Mouse (Mus musculus) stomach, postnatal 0 days (tissue): ENCODE results near the gene Slc4a7. TPM values are rescaled to one million over a fixed set of nuclear protein-coding genes. Genes with fewer than 3 reads are reported as not detected.

ENCODE experiments used
- ATAC-seq: fragments of 200-750 bp; cut with Nextera tagmentation; 2 replicates; pipeline ENCODE4 v1.8.0; 2017; ENCODE audit not compliant: low FRiP score, low TSS enrichment
- DNase-seq: peaks from one replicate; pipeline ENCODE4 v3.0.0-alpha.2; 2016; ENCODE audit warnings: low spot score
- H3K27ac ChIP-seq: fragments of 300-500 bp; sonication (generic); replicated peaks from 2 replicates; pipeline ENCODE4 v1.5.1; 2014; ENCODE audit warnings: mild to moderate bottlenecking, control low read depth
- H3K27me3 ChIP-seq: fragments of 300-500 bp; sonication (generic); 2 replicates; pipeline ENCODE4 v1.6.1; 2014; ENCODE audit warnings: low read length; ENCODE audit not compliant: control insufficient read depth, insufficient read depth
- H3K36me3 ChIP-seq: fragments of 300-500 bp; sonication (generic); 2 replicates; pipeline ENCODE4 v1.6.1; 2014; ENCODE audit warnings: low read length, mixed read lengths; ENCODE audit not compliant: control insufficient read depth, insufficient read depth
- H3K4me1 ChIP-seq: fragments of 300-500 bp; sonication (generic); replicated peaks from 2 replicates; pipeline ENCODE4 v1.6.1; 2014; ENCODE audit warnings: antibody characterized with exemption; ENCODE audit not compliant: control insufficient read depth, insufficient read depth
- H3K4me2 ChIP-seq: fragments of 300-500 bp; sonication (generic); replicated peaks from 2 replicates; pipeline ENCODE4 v1.6.1; 2014; ENCODE audit warnings: low read depth, mild to moderate bottlenecking, control low read depth, moderate library complexity
- H3K4me3 ChIP-seq: fragments of 300-500 bp; sonication (generic); 2 replicates; pipeline ENCODE4 v1.5.1; 2014; ENCODE audit warnings: low read depth, low read length, control low read depth
- H3K9ac ChIP-seq: fragments of 300-500 bp; sonication (generic); 2 replicates; pipeline ENCODE4 v1.6.1; 2014; ENCODE audit warnings: mild to moderate bottlenecking, low read length, control low read depth, mixed read lengths
- H3K9me3 ChIP-seq: fragments of 300-500 bp; sonication (generic); 2 replicates; pipeline ENCODE4 v1.6.1; 2016; ENCODE audit warnings: low read length; ENCODE audit not compliant: control insufficient read depth
- CTCF ChIP-seq: IDR thresholded peaks from 2 replicates; pipeline ENCODE4 v1.5.1; 2016; ENCODE audit warnings: antibody characterized with exemption, low read depth, mild to moderate bottlenecking, moderate library complexity
- EP300 ChIP-seq: optimal IDR thresholded peaks from 2 replicates; pipeline ENCODE3; 2016; ENCODE audit warnings: antibody characterized with exemption
- WGBS: fragments of 180-500 bp; shearing (Covaris S2); extraction: QIAGEN DNeasy Blood & Tissue Kit; methylation state at CpG from one replicate; pipeline ENCODE4 v1.1.7; 2014; 5-methylcytosine and 5-hydroxymethylcytosine counted together
- polyA plus RNA-seq: library from polyadenylated mRNA; unstranded; fragments of >200 nt; fragmentation: Nextera tagmentation; extraction: Ambion mirVana; gene quantifications from 2 replicates; pipeline ENCODE4 v1.2.1, GENCODE M21; 2015

Gene Slc4a7
- polyA plus RNA-seq, 1 experiment from 2014 or later: 7.7 TPM

- no peaks in the 10 kb centered on the region for H3K27me3 ChIP-seq
- H3K4me2 ChIP-seq: no peak overlapping the region
- TF ChIP-seq EP300: no peak
- TF ChIP-seq CTCF: no peak
- H3K4me3 ChIP-seq: no peak overlapping the region
- no peak overlapping the region for H3K9ac ChIP-seq
- 87% methylated on average over 2 of the region's 2 CpGs for WGBS
- no peaks in the 10 kb centered on the region for H3K4me1 ChIP-seq
- ATAC-seq (no peak), DNase-seq (no peak)
- peaks cover 3% of the 10 kb centered on the region; the same call in 1 of the 2 replicates for H3K36me3 ChIP-seq
- no peaks in the 10 kb centered on the region for H3K9me3 ChIP-seq
- H3K27ac ChIP-seq: no peak overlapping the region
Measured at GRCm38 (mm10) chr14:14781169-14781568, 79.1 kb downstream of the Slc4a7 start.

- ATAC-seq (no peak), DNase-seq (no peak)
- Histone ChIP-seq H3K4me1 (no peaks in the 10 kb centered on the region), H3K4me3 (no peak overlapping the region), H3K4me2 (no peak overlapping the region), H3K9me3 (no peaks in the 10 kb centered on the region), H3K27me3 (no peaks in the 10 kb centered on the region), H3K9ac (no peak overlapping the region), H3K27ac (no peak overlapping the region), H3K36me3 (peaks cover 9% of the 10 kb centered on the region; the same call in 1 of the 2 replicates)
- 86% methylated on average over 1 of the region's 1 CpGs for WGBS
- TF ChIP-seq CTCF (no peak), EP300 (no peak)
Measured at GRCm38 (mm10) chr14:14784223-14784622, 82.1 kb downstream of the Slc4a7 start.

- no peak overlapping the region for H3K9ac ChIP-seq
- H3K9me3 ChIP-seq: no peaks in the 10 kb centered on the region
- no peaks in the 10 kb centered on the region for H3K4me1 ChIP-seq
- TF ChIP-seq CTCF (0 out of 2 replicates have a peak, but pooled peaks have one; percentile 10), EP300 (no peak)
- no peak for DNase-seq
- WGBS: 82% methylated on average over 1 of the region's 1 CpGs
- H3K36me3 ChIP-seq: peaks cover 10% of the 10 kb centered on the region; the same call in 1 of the 2 replicates
- no peaks in the 10 kb centered on the region for H3K27me3 ChIP-seq
- no peak overlapping the region for H3K4me2 ChIP-seq
- ATAC-seq: no peak
- no peak overlapping the region for H3K27ac ChIP-seq
- H3K4me3 ChIP-seq: no peak overlapping the region
Measured at GRCm38 (mm10) chr14:14786979-14787378, 84.9 kb downstream of the Slc4a7 start.

GRCm38 (mm10) chr14:14789840-14790470 lies 87.9 kb downstream of the Slc4a7 start:
- no peaks in the 10 kb centered on the region for H3K4me1 ChIP-seq

GRCm38 (mm10) chr14:14799861-14800260 lies 97.8 kb downstream of the Slc4a7 start:
- 56% methylated on average over 5 of the region's 5 CpGs for WGBS
- DNase-seq (no peak), ATAC-seq (no peak)
- no peaks in the 10 kb centered on the region for H3K36me3 ChIP-seq
- no peaks in the 10 kb centered on the region for H3K4me1 ChIP-seq
- H3K4me2 ChIP-seq: no peak overlapping the region
- H3K4me3 ChIP-seq: no peak overlapping the region
- no peak overlapping the region for H3K9ac ChIP-seq
- H3K27ac ChIP-seq: no peak overlapping the region
- H3K9me3 ChIP-seq: no peaks in the 10 kb centered on the region
- TF ChIP-seq EP300 (no peak), CTCF (no peak)
- H3K27me3 ChIP-seq: no peaks in the 10 kb centered on the region

More at GRCm38 (mm10) chr14:14789840-14790470, 87.9 kb downstream of the Slc4a7 start:
- 72% methylated on average over 4 of the region's 4 CpGs for WGBS
- no peak overlapping the region for H3K4me2 ChIP-seq
- no peaks in the 10 kb centered on the region for H3K9me3 ChIP-seq
- no peak overlapping the region for H3K27ac ChIP-seq
- H3K4me3 ChIP-seq: no peak overlapping the region
- H3K36me3 ChIP-seq: peaks cover 10% of the 10 kb centered on the region; the same call in 1 of the 2 replicates
- TF ChIP-seq CTCF (no peak), EP300 (no peak)
- ATAC-seq: no peak
- no peak overlapping the region for H3K9ac ChIP-seq
- no peak for DNase-seq
- no peaks in the 10 kb centered on the region for H3K27me3 ChIP-seq

GRCm38 (mm10) chr14:14800332-14800731 lies 98.3 kb downstream of the Slc4a7 start:
- Histone ChIP-seq H3K4me2 (no peak overlapping the region), H3K4me1 (no peaks in the 10 kb centered on the region), H3K9ac (no peak overlapping the region), H3K27me3 (no peaks in the 10 kb centered on the region), H3K9me3 (no peaks in the 10 kb centered on the region), H3K4me3 (no peak overlapping the region), H3K36me3 (no peaks in the 10 kb centered on the region), H3K27ac (no peak overlapping the region)
- no peak for DNase-seq
- WGBS: 83% methylated on average over 4 of the region's 4 CpGs
- no peak for ATAC-seq
- TF ChIP-seq EP300: no peak
- no peak for TF ChIP-seq CTCF
